Mouse (Mus musculus): ENCODE measurements at regions not wholly inside any gene's neighbourhood (a gene's known extent, or its start where the extent isn't known, plus 50 kb on each side); places are given as distances from the start of the nearest gene placed in this dataset.

GRCm38 (mm10) chr8:34355059-34355458 lies 243.5 kb upstream of the Gm10131 start:
- no peak for TF ChIP-seq CTCF (IDR thresholded peaks at IDR 0.05 in 2 of 3, conservative IDR thresholded peaks at IDR 0.05 in 1 of 3; ENCODE audit: control insufficient read depth in 1 of 3, insufficient read depth in 1 of 3, low read depth in 2 of 3, low read length in 3 of 3, poor library complexity in 1 of 3, severe bottlenecking in 1 of 3)
- TF ChIP-seq EP300 (IDR thresholded peaks at IDR 0.05; ENCODE audit: low read depth in 1 of 2, low read length in 2 of 2), result no peak
- no peak for TF ChIP-seq POLR2A (IDR thresholded peaks at IDR 0.05; ENCODE audit: control insufficient read depth in 1 of 2, insufficient read depth in 1 of 2, low read depth in 1 of 2, low read length in 2 of 2, poor library complexity in 1 of 2)
- no peak for TF ChIP-seq SMC3 (IDR thresholded peaks at IDR 0.05; ENCODE audit: low read depth, low read length)
- TF ChIP-seq NELFE (IDR thresholded peaks at IDR 0.05; ENCODE audit: low read depth, low read length), result no peak
- no peak for TF ChIP-seq ZNF384 (IDR thresholded peaks at IDR 0.05; ENCODE audit: low read depth, low read length)
- no peak for TF ChIP-seq GATA1 (IDR thresholded peaks at IDR 0.05; ENCODE audit: low read depth, low read length)
- TF ChIP-seq TAL1 (IDR thresholded peaks at IDR 0.05; ENCODE audit: low read length), result no peak
- TF ChIP-seq ZKSCAN1 (IDR thresholded peaks at IDR 0.05; ENCODE audit: low read depth, low read length), result no peak
- no peak for TF ChIP-seq HCFC1 (IDR thresholded peaks at IDR 0.05; ENCODE audit: low read depth, low read length)
- TF ChIP-seq BHLHE40 (IDR thresholded peaks at IDR 0.05; ENCODE audit: borderline replicate concordance, low read depth, low read length), result no peak
- TF ChIP-seq USF1 (IDR thresholded peaks at IDR 0.05; ENCODE audit: low read depth, low read length), result no peak
- TF ChIP-seq E2F4 (IDR thresholded peaks at IDR 0.05; ENCODE audit: borderline replicate concordance, low read depth, low read length), result no peak

All from MEL (cell line).